Mouse (Mus musculus): ENCODE results near the gene App. TPM values are rescaled to one million over a fixed set of nuclear protein-coding genes. Genes with fewer than 3 reads are reported as not detected.

Gene App
- polyA plus RNA-seq, 1 experiment from 2014 or later = 416 TPM

GRCm38 (mm10) chr16:85001939-85002556, 171.5 kb downstream of the App start:
- Histone ChIP-seq H3K4me3 (no peak overlapping the region), H3K36me3 (replicated peaks) (peaks cover 9% of the 10 kb centered on the region; the same call in 1 of the 2 replicates), H3K27me3 (replicated peaks) (no peaks in the 10 kb centered on the region), H3K27ac (no peak overlapping the region), H3K9me3 (no peaks in the 10 kb centered on the region), H3K9ac (no peak overlapping the region), H3K4me1 (no peaks in the 10 kb centered on the region), H3K4me2 (no peak overlapping the region)
- ATAC-seq (replicated peaks) = no peak
- WGBS = 90% methylated on average over 5 of the region's 5 CpGs

GRCm38 (mm10) chr16:85000304-85000703, 173.3 kb downstream of the App start:
- no peaks in the 10 kb centered on the region for H3K27me3 ChIP-seq (replicated peaks)
- peaks cover 5% of the 10 kb centered on the region; the same call in 1 of the 2 replicates for H3K4me1 ChIP-seq
- H3K4me2 ChIP-seq = no peak overlapping the region
- H3K9ac ChIP-seq = no peak overlapping the region
- H3K4me3 ChIP-seq = no peak overlapping the region
- no peaks in the 10 kb centered on the region for H3K9me3 ChIP-seq
- peaks cover 9% of the 10 kb centered on the region; the same call in 1 of the 2 replicates for H3K36me3 ChIP-seq (replicated peaks)
- 95% methylated on average over 7 of the region's 7 CpGs for WGBS
- no peak for ATAC-seq (replicated peaks)
- no peak overlapping the region for H3K27ac ChIP-seq

- H3K4me3 ChIP-seq = no peak overlapping the region
- no peak overlapping the region for H3K27ac ChIP-seq
- no peaks in the 10 kb centered on the region for H3K9me3 ChIP-seq
- H3K36me3 ChIP-seq (replicated peaks) = peaks cover 8% of the 10 kb centered on the region; the same call in 1 of the 2 replicates
- ATAC-seq (replicated peaks) = no peak
- 68% methylated on average over 3 of the region's 3 CpGs for WGBS
- H3K4me2 ChIP-seq = no peak overlapping the region
- no peak overlapping the region for H3K9ac ChIP-seq
- H3K27me3 ChIP-seq (replicated peaks) = no peaks in the 10 kb centered on the region
- H3K4me1 ChIP-seq = peaks cover 6% of the 10 kb centered on the region; the same call in 1 of the 2 replicates
These were observed 176.0 kb downstream of the App start for GRCm38 (mm10) chr16:84997551-84997950.

- Histone ChIP-seq H3K27ac (peak overlapping the region; percentile 45; the same call in 1 of the 2 replicates), H3K9ac (no peak overlapping the region), H3K36me3 (replicated peaks) (no peaks in the 10 kb centered on the region; the same call in 1 of the 2 replicates), H3K4me3 (no peak overlapping the region), H3K27me3 (replicated peaks) (no peaks in the 10 kb centered on the region), H3K4me2 (no peak overlapping the region), H3K9me3 (no peaks in the 10 kb centered on the region), H3K4me1 (peaks cover 6% of the 10 kb centered on the region; the same call in 1 of the 2 replicates)
- ATAC-seq (replicated peaks) = no peak
- WGBS = 39% methylated on average over 6 of the region's 6 CpGs
These were observed 178.1 kb downstream of the App start for GRCm38 (mm10) chr16:84995441-84995867.

- H3K27me3 ChIP-seq (replicated peaks) = no peaks in the 10 kb centered on the region
- ATAC-seq (replicated peaks) = no peak
- H3K9ac ChIP-seq = no peak overlapping the region
- H3K27ac ChIP-seq = no peak overlapping the region
- whole genome bisulfite sequencing = 85% methylated on average over 7 of the region's 7 CpGs
- no peak overlapping the region for H3K4me3 ChIP-seq
- no peaks in the 10 kb centered on the region; the same call in 1 of the 2 replicates for H3K36me3 ChIP-seq (replicated peaks)
- H3K9me3 ChIP-seq = no peaks in the 10 kb centered on the region
- no peak overlapping the region for H3K4me2 ChIP-seq
- peaks cover 6% of the 10 kb centered on the region; the same call in 1 of the 2 replicates for H3K4me1 ChIP-seq
These were observed 180.7 kb downstream of the App start for GRCm38 (mm10) chr16:84992888-84993287.

GRCm38 (mm10) chr16:84991011-84991410, 182.6 kb downstream of the App start:
- ATAC-seq (replicated peaks) = no peak
- no peaks in the 10 kb centered on the region; the same call in 1 of the 2 replicates for H3K36me3 ChIP-seq (replicated peaks)
- no peak overlapping the region for H3K27ac ChIP-seq
- H3K27me3 ChIP-seq (replicated peaks) = no peaks in the 10 kb centered on the region
- no peak overlapping the region for H3K4me3 ChIP-seq
- H3K4me1 ChIP-seq = peaks cover 6% of the 10 kb centered on the region; the same call in 1 of the 2 replicates
- H3K9me3 ChIP-seq = no peaks in the 10 kb centered on the region
- no peak overlapping the region for H3K4me2 ChIP-seq
- WGBS = 83% methylated on average over 4 of the region's 4 CpGs
- H3K9ac ChIP-seq = no peak overlapping the region

- no peak for ATAC-seq (replicated peaks)
- Histone ChIP-seq H3K4me2 (no peak overlapping the region), H3K27me3 (replicated peaks) (no peaks in the 10 kb centered on the region), H3K27ac (no peak overlapping the region), H3K4me3 (no peak overlapping the region), H3K9ac (no peak overlapping the region), H3K4me1 (no peaks in the 10 kb centered on the region), H3K9me3 (no peaks in the 10 kb centered on the region), H3K36me3 (replicated peaks) (no peaks in the 10 kb centered on the region; the same call in 1 of the 2 replicates)
- WGBS = 82% methylated on average over 6 of the region's 6 CpGs
These were observed 183.6 kb downstream of the App start for GRCm38 (mm10) chr16:84989938-84990337.

- no peak overlapping the region for H3K4me2 ChIP-seq
- H3K27me3 ChIP-seq (replicated peaks) = no peaks in the 10 kb centered on the region
- H3K4me1 ChIP-seq = no peaks in the 10 kb centered on the region
- H3K27ac ChIP-seq = no peak overlapping the region
- H3K9ac ChIP-seq = no peak overlapping the region
- no peak for ATAC-seq (replicated peaks)
- no peak overlapping the region for H3K4me3 ChIP-seq
- no peaks in the 10 kb centered on the region for H3K9me3 ChIP-seq
- no peaks in the 10 kb centered on the region; the same call in 1 of the 2 replicates for H3K36me3 ChIP-seq (replicated peaks)
- 76% methylated on average over 10 of the region's 10 CpGs for WGBS
These were observed 184.1 kb downstream of the App start for GRCm38 (mm10) chr16:84989476-84989875.

- Histone ChIP-seq H3K9ac (no peak overlapping the region), H3K36me3 (replicated peaks) (no peaks in the 10 kb centered on the region), H3K4me3 (no peak overlapping the region), H3K9me3 (no peaks in the 10 kb centered on the region), H3K27me3 (replicated peaks) (no peaks in the 10 kb centered on the region), H3K4me1 (no peaks in the 10 kb centered on the region), H3K27ac (no peak overlapping the region), H3K4me2 (no peak overlapping the region)
- peak; percentile 34; the same call in 1 of the 2 replicates for ATAC-seq (replicated peaks)
- 51% methylated on average over 8 of the region's 8 CpGs for WGBS
These were observed 185.8 kb downstream of the App start for GRCm38 (mm10) chr16:84987724-84988287.

GRCm38 (mm10) chr16:84986016-84986631, 187.4 kb downstream of the App start:
- H3K9me3 ChIP-seq = no peaks in the 10 kb centered on the region
- ATAC-seq (replicated peaks) = no peak
- no peaks in the 10 kb centered on the region for H3K36me3 ChIP-seq (replicated peaks)
- H3K4me1 ChIP-seq = no peaks in the 10 kb centered on the region
- no peak overlapping the region for H3K4me2 ChIP-seq
- no peaks in the 10 kb centered on the region for H3K27me3 ChIP-seq (replicated peaks)
- 73% methylated on average over 11 of the region's 11 CpGs for WGBS
- H3K9ac ChIP-seq = no peak overlapping the region
- no peak overlapping the region for H3K27ac ChIP-seq
- H3K4me3 ChIP-seq = no peak overlapping the region

GRCm38 (mm10) chr16:84985340-84985739, 188.2 kb downstream of the App start:
- H3K9ac ChIP-seq = no peak overlapping the region
- H3K36me3 ChIP-seq (replicated peaks) = no peaks in the 10 kb centered on the region
- H3K27me3 ChIP-seq (replicated peaks) = no peaks in the 10 kb centered on the region
- no peak overlapping the region for H3K27ac ChIP-seq
- H3K4me2 ChIP-seq = no peak overlapping the region
- 94% methylated on average over 3 of the region's 3 CpGs for WGBS
- no peaks in the 10 kb centered on the region for H3K9me3 ChIP-seq
- no peak overlapping the region for H3K4me3 ChIP-seq
- no peaks in the 10 kb centered on the region for H3K4me1 ChIP-seq
- no peak for ATAC-seq (replicated peaks)

GRCm38 (mm10) chr16:84983428-84983827, 190.1 kb downstream of the App start:
- no peak overlapping the region for H3K9ac ChIP-seq

More at GRCm38 (mm10) chr16:84983428-84983827, 190.1 kb downstream of the App start:
- ATAC-seq (replicated peaks) = no peak
- H3K4me3 ChIP-seq = no peak overlapping the region
- H3K4me1 ChIP-seq = no peaks in the 10 kb centered on the region
- 75% methylated on average over 3 of the region's 3 CpGs for WGBS
- no peaks in the 10 kb centered on the region for H3K9me3 ChIP-seq
- H3K4me2 ChIP-seq = no peak overlapping the region
- no peaks in the 10 kb centered on the region for H3K36me3 ChIP-seq (replicated peaks)
- H3K27ac ChIP-seq = no peak overlapping the region
- no peaks in the 10 kb centered on the region for H3K27me3 ChIP-seq (replicated peaks)

All from midbrain, embryonic 15.5 days (tissue).